Mouse (Mus musculus) cerebellum, adult 11-12 months (tissue): ENCODE results near the gene Rai14.

ENCODE experiments used
- DNase-seq: peaks from one replicate; pipeline ENCODE4 v3.0.0; 2022

Gene Rai14

GRCm38 (mm10) chr15:10688686-10689085 is 25.7 kb downstream of the Rai14 start:
- DNase-seq, result no peak

GRCm38 (mm10) chr15:10687365-10687764 is 27.1 kb downstream of the Rai14 start:
- DNase-seq, result no peak

- DNase-seq, result no peak
These were observed 28.6 kb downstream of the Rai14 start for GRCm38 (mm10) chr15:10685692-10686430.

- no peak for DNase-seq
These were observed 30.7 kb downstream of the Rai14 start for GRCm38 (mm10) chr15:10683687-10684203.

GRCm38 (mm10) chr15:10680514-10680913 is 33.9 kb downstream of the Rai14 start:
- DNase-seq, result no peak

GRCm38 (mm10) chr15:10679571-10679970 is 34.9 kb downstream of the Rai14 start:
- DNase-seq, result no peak

- no peak for DNase-seq
These were observed 38.6 kb downstream of the Rai14 start for GRCm38 (mm10) chr15:10675801-10676200.

- DNase-seq, result no peak
These were observed 41.5 kb downstream of the Rai14 start for GRCm38 (mm10) chr15:10672880-10673279.

- DNase-seq, result no peak
These were observed 42.6 kb downstream of the Rai14 start for GRCm38 (mm10) chr15:10671868-10672267.

- no peak for DNase-seq
These were observed 44.3 kb downstream of the Rai14 start for GRCm38 (mm10) chr15:10670107-10670506.

- DNase-seq, result no peak
These were observed 46.1 kb downstream of the Rai14 start for GRCm38 (mm10) chr15:10668120-10668900.

- no peak for DNase-seq
These were observed 48.6 kb downstream of the Rai14 start for GRCm38 (mm10) chr15:10665816-10666215.

GRCm38 (mm10) chr15:10664529-10664898 is 49.9 kb downstream of the Rai14 start:
- DNase-seq, result no peak

GRCm38 (mm10) chr15:10663793-10664528 is 50.5 kb downstream of the Rai14 start:
- no peak for DNase-seq

- DNase-seq, result no peak
These were observed 52.3 kb downstream of the Rai14 start for GRCm38 (mm10) chr15:10661961-10662606.

- DNase-seq, result no peak
These were observed 55.6 kb downstream of the Rai14 start for GRCm38 (mm10) chr15:10658803-10659202.

- no peak for DNase-seq
These were observed 58.3 kb downstream of the Rai14 start for GRCm38 (mm10) chr15:10656146-10656545.

- no peak for DNase-seq
These were observed 59.1 kb downstream of the Rai14 start for GRCm38 (mm10) chr15:10655151-10655905.

- DNase-seq, result no peak
These were observed 59.7 kb downstream of the Rai14 start for GRCm38 (mm10) chr15:10654696-10655095.

- DNase-seq, result no peak
These were observed 61.4 kb downstream of the Rai14 start for GRCm38 (mm10) chr15:10652931-10653475.

GRCm38 (mm10) chr15:10648372-10649109 is 65.9 kb downstream of the Rai14 start:
- no peak for DNase-seq
